Mouse (Mus musculus) midbrain, embryonic 11.5 days (tissue): Measurements from ENCODE around the gene Oas1d. TPM values are rescaled to one million over a fixed set of nuclear protein-coding genes. Genes with fewer than 3 reads are reported as not detected.

Experiments
- ATAC-seq: fragments of 200-750 bp; cut with Nextera tagmentation; 2 replicates; pipeline ENCODE4 v1.8.0; 2017; ENCODE audit warnings: moderate TSS enrichment, moderate library complexity; ENCODE audit not compliant: low FRiP score
- DNase-seq: peaks from one replicate; pipeline ENCODE4 v3.0.0; 2015; ENCODE audit warnings: low spot score; ENCODE audit errors: missing footprints
- H3K27ac ChIP-seq: fragments of 300-500 bp; sonication (generic); 2 replicates; pipeline ENCODE4 v1.5.1; 2014; ENCODE audit warnings: low read depth, low read length
- H3K27me3 ChIP-seq: fragments of 300-500 bp; sonication (generic); 2 replicates; pipeline ENCODE4 v1.6.1; 2014; ENCODE audit warnings: mild to moderate bottlenecking, low read length, moderate library complexity, mixed read lengths; ENCODE audit not compliant: control insufficient read depth, insufficient read depth
- H3K36me3 ChIP-seq: fragments of 300-500 bp; sonication (generic); 2 replicates; pipeline ENCODE4 v1.6.1; 2014; ENCODE audit warnings: mild to moderate bottlenecking, low read length, moderate library complexity, mixed read lengths; ENCODE audit not compliant: control insufficient read depth, insufficient read depth
- H3K4me1 ChIP-seq: fragments of 300-500 bp; sonication (generic); 2 replicates; pipeline ENCODE4 v1.6.1; 2014; ENCODE audit warnings: low read length; ENCODE audit not compliant: control insufficient read depth, insufficient read depth
- H3K4me2 ChIP-seq: fragments of 300-500 bp; sonication (generic); 2 replicates; pipeline ENCODE4 v1.6.1; 2014; ENCODE audit warnings: mild to moderate bottlenecking, moderate library complexity
- H3K4me3 ChIP-seq: fragments of 300-500 bp; sonication (generic); 2 replicates; pipeline ENCODE4 v1.5.1; 2014; ENCODE audit warnings: low read depth, low read length
- H3K9ac ChIP-seq: fragments of 300-500 bp; sonication (generic); 2 replicates; pipeline ENCODE4 v1.6.1; 2014; ENCODE audit warnings: low read length
- H3K9me3 ChIP-seq: fragments of 300-500 bp; sonication (generic); 2 replicates; pipeline ENCODE4 v1.6.1; 2016; ENCODE audit warnings: low read length; ENCODE audit not compliant: control insufficient read depth
- WGBS: fragments of 180-500 bp; shearing (Covaris S2); extraction: QIAGEN DNeasy Blood & Tissue Kit; methylation state at CpG from one replicate; pipeline ENCODE4 v1.1.7; 2014; 5-methylcytosine and 5-hydroxymethylcytosine counted together
- polyA plus RNA-seq: library from polyadenylated mRNA; unstranded; fragments of >200 nt; fragmentation: Nextera tagmentation; extraction: Ambion mirVana; gene quantifications from 2 replicates; pipeline ENCODE4 v1.2.1, GENCODE M21; 2014

The Oas1d gene
- polyA plus RNA-seq, 1 experiment from 2014 or later, result not detected

DNA sequence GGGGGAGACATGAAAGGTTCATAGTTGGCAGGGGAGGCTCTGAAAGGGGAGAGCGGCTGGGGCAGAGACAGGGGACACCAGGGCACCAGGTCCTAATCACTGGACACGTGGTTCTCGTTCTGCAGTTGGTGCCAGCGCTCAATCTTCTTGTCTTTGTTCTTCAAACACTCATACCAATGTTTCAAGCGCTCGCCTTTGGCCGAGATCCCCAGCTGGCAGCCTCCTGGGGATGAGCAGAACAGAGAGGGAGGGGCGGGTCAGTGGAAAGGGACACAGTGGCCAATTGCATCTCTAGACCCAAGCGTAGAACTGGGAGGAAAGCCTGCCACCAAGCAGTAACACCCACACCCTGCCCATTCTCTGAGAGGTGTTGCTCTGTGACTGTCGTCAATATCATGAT lies 27.7 kb downstream of the Oas1d start:
- no peak for DNase-seq
- Histone ChIP-seq H3K27me3 (no peaks in the 10 kb centered on the region), H3K4me1 (no peaks in the 10 kb centered on the region; the same call in 1 of the 2 replicates), H3K36me3 (no peaks in the 10 kb centered on the region), H3K9me3 (no peaks in the 10 kb centered on the region), H3K9ac (no peak overlapping the region), H3K4me2 (no peak overlapping the region), H3K27ac (no peak overlapping the region), H3K4me3 (no peak overlapping the region)
- 76% methylated on average over 10 of the region's 10 CpGs for WGBS
- ATAC-seq, result no peak

DNA sequence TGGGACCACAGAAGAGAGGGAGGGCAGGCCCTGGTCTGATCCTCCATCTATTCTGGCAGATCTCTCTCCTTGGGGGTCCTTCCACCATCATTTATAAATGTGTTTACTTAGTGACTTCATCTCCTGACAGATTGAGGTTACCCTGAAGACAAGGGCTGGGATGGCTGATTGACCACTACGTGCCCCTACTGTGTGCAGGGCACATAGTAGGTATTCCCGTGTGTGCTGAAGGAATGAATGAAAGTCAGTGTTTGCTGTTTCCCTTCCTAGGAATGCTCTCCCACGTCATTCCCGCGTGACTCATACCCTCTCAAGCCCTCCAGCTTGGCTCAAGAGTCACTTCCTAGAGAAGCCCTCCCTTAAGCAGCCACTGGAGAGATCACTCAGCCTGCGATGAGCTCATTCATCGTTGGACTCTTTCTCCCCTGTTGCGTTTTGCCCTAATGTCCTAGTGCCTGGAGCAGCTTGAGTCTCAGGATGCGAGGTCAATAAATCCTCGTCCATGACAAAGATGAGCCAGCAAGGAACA lies 38.0 kb downstream of the Oas1d start:
- H3K9ac ChIP-seq, result no peak overlapping the region
- no peaks in the 10 kb centered on the region for H3K27me3 ChIP-seq
- DNase-seq, result no peak
- H3K4me1 ChIP-seq, result no peaks in the 10 kb centered on the region
- ATAC-seq, result no peak
- no peaks in the 10 kb centered on the region for H3K9me3 ChIP-seq
- 73% methylated on average over 10 of the region's 10 CpGs for WGBS
- H3K27ac ChIP-seq, result no peak overlapping the region
- no peak overlapping the region for H3K4me2 ChIP-seq
- H3K4me3 ChIP-seq, result no peak overlapping the region
- H3K36me3 ChIP-seq, result no peaks in the 10 kb centered on the region

- peak; percentile 96 for DNase-seq
- no peak for ATAC-seq
- no peak overlapping the region for H3K9ac ChIP-seq
- H3K4me3 ChIP-seq, result no peak overlapping the region
- 14% methylated on average over 5 of the region's 5 CpGs for whole genome bisulfite sequencing
- no peak overlapping the region for H3K27ac ChIP-seq
- H3K4me2 ChIP-seq, result no peak overlapping the region
- no peaks in the 10 kb centered on the region for H3K9me3 ChIP-seq
- no peaks in the 10 kb centered on the region for H3K27me3 ChIP-seq
- H3K4me1 ChIP-seq, result no peaks in the 10 kb centered on the region
- no peaks in the 10 kb centered on the region for H3K36me3 ChIP-seq
These were observed 39.6 kb downstream of the Oas1d start for GRCm38 (mm10) chr5:120953974-120954373.

DNA sequence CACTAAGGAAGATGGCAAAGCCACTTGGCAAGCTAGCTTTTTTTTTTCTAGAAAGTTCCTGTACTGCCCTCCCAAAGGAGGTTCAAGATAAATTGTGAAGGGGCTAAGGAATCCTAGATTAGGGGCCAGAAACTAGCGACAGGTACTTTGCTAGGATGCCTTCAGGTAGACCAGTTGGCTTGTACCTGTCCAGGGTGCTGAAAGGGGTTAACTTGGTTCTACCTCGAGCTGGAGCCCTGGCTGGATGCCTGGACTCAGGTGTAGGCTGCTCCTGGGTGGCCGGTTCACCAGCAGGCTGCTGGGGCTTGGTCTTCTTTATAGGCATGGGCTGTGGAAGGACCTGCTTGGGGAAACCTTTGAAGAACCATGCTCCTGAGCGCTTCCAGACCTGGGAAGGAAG lies 46.7 kb downstream of the Oas1d start:
- no peak for ATAC-seq
- Histone ChIP-seq H3K4me3 (no peak overlapping the region), H3K9ac (no peak overlapping the region), H3K27ac (no peak overlapping the region), H3K27me3 (no peaks in the 10 kb centered on the region), H3K9me3 (no peaks in the 10 kb centered on the region), H3K36me3 (no peaks in the 10 kb centered on the region), H3K4me1 (no peaks in the 10 kb centered on the region), H3K4me2 (no peak overlapping the region)
- 46% methylated on average over 4 of the region's 4 CpGs for WGBS
- DNase-seq, result no peak

DNA sequence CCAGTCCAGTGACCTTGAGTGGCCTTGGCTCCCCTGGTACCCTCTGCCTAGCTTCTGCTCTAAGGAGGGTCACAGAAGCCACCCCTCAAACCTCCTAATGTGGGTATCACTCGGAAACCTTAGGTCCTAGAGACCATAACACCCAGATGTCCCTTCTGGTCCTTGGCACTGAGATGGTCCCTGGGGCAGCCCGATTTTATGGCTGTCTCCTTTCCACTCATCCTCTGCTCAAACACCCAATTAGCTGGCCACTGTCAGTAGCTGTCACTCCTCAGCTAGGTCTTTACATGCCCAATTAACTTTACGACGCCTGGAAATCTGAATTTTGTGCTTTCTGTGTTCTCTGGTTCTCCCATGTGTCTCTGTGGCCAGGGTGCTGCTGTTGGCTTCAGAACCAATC lies 51.8 kb downstream of the Oas1d start:
- Histone ChIP-seq H3K9me3 (no peaks in the 10 kb centered on the region), H3K27ac (no peak overlapping the region), H3K4me3 (no peak overlapping the region), H3K4me2 (no peak overlapping the region), H3K4me1 (no peaks in the 10 kb centered on the region), H3K27me3 (no peaks in the 10 kb centered on the region), H3K36me3 (no peaks in the 10 kb centered on the region), H3K9ac (no peak overlapping the region)
- ATAC-seq (no peak), DNase-seq (no peak)
- WGBS, result 84% methylated on average over 4 of the region's 4 CpGs

- Histone ChIP-seq H3K36me3 (no peaks in the 10 kb centered on the region), H3K4me1 (no peaks in the 10 kb centered on the region), H3K4me2 (no peak overlapping the region), H3K27ac (no peak overlapping the region), H3K9ac (no peak overlapping the region), H3K27me3 (no peaks in the 10 kb centered on the region), H3K9me3 (no peaks in the 10 kb centered on the region), H3K4me3 (no peak overlapping the region)
- DNase-seq (no peak), ATAC-seq (no peak)
- 93% methylated on average over 8 of the region's 8 CpGs for WGBS
These were observed 52.6 kb downstream of the Oas1d start for GRCm38 (mm10) chr5:120966894-120967293.

DNA sequence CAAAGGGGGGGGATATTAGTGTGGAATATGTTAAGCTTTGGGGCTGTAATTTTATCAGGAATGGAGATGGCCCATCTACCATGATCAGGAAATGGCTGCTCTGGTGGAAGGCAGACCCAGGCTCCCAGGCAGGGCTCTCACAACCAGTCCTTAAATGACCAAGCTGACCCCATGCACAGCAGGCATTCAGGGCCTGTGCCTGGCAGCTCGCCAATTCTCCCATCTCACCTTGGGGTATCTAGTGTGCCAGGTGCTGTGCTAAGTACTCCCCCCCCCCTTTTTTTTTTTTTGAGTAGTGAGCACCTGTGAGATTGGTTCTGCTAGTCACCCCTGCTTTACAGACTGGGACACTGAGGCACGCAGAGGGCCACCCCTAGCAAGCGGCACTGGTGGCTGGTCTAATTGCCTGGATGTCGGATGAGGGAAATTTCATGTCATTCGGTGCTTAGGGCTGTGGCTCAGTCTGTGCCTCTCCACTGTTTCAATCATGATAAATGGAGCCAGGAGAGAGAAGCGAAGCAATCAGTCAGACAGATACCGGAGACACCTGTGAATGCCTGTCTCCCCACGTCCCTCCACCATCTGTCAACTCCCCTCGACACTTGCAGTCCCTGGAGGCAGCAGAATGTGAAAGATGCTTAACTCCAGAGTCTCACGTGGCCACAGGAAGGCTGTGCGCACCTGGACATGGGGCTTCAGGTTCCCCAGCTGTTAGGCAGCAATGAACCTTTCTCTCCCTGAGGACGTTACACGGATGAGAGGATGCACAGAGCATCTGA lies 53.2 kb downstream of the Oas1d start:
- 85% methylated on average over 13 of the region's 13 CpGs for WGBS
- Histone ChIP-seq H3K27ac (no peak overlapping the region), H3K4me3 (no peak overlapping the region), H3K4me1 (no peaks in the 10 kb centered on the region), H3K4me2 (no peak overlapping the region), H3K27me3 (no peaks in the 10 kb centered on the region), H3K9me3 (no peaks in the 10 kb centered on the region), H3K9ac (no peak overlapping the region), H3K36me3 (no peaks in the 10 kb centered on the region)
- DNase-seq (no peak), ATAC-seq (no peak)

DNA sequence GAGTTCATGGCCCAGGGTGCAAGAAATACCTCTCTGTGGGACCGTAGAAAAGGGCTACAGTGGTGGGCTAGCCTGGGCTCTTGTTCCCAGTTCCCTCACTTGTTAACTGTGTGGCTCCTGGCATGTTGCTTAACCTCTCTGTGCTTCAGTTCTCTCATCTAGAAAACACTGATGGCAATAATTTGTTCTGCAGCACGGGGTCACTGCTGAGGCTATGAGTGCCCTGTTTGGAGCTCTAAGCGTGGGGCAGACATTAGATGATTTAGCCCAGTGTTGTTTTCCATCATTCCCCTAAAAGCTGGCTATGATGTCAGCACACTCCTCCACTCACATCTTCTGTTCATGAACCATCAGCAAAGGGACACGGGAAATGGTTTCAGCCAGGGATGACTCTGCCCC lies 53.8 kb downstream of the Oas1d start:
- no peak for ATAC-seq
- H3K27ac ChIP-seq, result no peak overlapping the region

GRCm38 (mm10) chr5:120968799-120969198 lies 54.5 kb downstream of the Oas1d start:
- H3K9ac ChIP-seq, result no peak overlapping the region
- H3K36me3 ChIP-seq, result no peaks in the 10 kb centered on the region
- H3K4me3 ChIP-seq, result no peak overlapping the region
- no peak overlapping the region for H3K4me2 ChIP-seq
- 82% methylated on average over 8 of the region's 8 CpGs for WGBS
- ATAC-seq (no peak), DNase-seq (no peak)
- H3K9me3 ChIP-seq, result no peaks in the 10 kb centered on the region
- H3K4me1 ChIP-seq, result no peaks in the 10 kb centered on the region
- no peaks in the 10 kb centered on the region for H3K27me3 ChIP-seq
- H3K27ac ChIP-seq, result no peak overlapping the region

More for the DNA sequence above, 53.8 kb downstream of the Oas1d start:
- Histone ChIP-seq H3K4me3 (no peak overlapping the region), H3K27me3 (no peaks in the 10 kb centered on the region), H3K4me1 (no peaks in the 10 kb centered on the region), H3K4me2 (no peak overlapping the region), H3K9me3 (no peaks in the 10 kb centered on the region), H3K36me3 (no peaks in the 10 kb centered on the region), H3K9ac (no peak overlapping the region)
- no peak for DNase-seq
- WGBS, result 64% methylated on average over 4 of the region's 4 CpGs
